Mouse (Mus musculus): ENCODE measurements around the gene Sft2d1. TPM values are rescaled to one million over a fixed set of nuclear protein-coding genes. Genes with fewer than 3 reads are reported as not detected.

Sft2d1 gene
- total and polyA plus RNA-seq, 3 experiments = 88.0 to 101 TPM; not detected in 1

GRCm38 (mm10) chr17:8351088-8351487 lies 40.2 kb downstream of the Sft2d1 start:
- Histone ChIP-seq H3K36me3 (ENCODE audit: control insufficient read depth in 1 of 2, insufficient read depth in 2 of 2, low read length in 2 of 2) (no peaks in the 10 kb centered on the region), H3K9ac (ENCODE audit: control insufficient read depth, low read depth, low read length, poor library complexity, severe bottlenecking) (no peak overlapping the region), H3K9me3 (replicated peaks; ENCODE audit: insufficient read depth, low read length) (no peaks in the 10 kb centered on the region), H3K27me3 (ENCODE audit: control insufficient read depth in 1 of 2, insufficient read depth in 2 of 2, low read length in 2 of 2) (peaks cover 0 to 6% of the 10 kb centered on the region in 2 experiments; a peak in 3 of 4 replicates), H3K79me2 (ENCODE audit: control insufficient read depth, insufficient read depth, low read length, poor library complexity) (no peaks in the 10 kb centered on the region), H3K4me3 (ENCODE audit: control insufficient read depth in 1 of 2, insufficient read depth in 1 of 2, low read depth in 2 of 2, low read length in 2 of 2) (no peak overlapping the region), H3K4me1 (ENCODE audit: control insufficient read depth in 1 of 2, insufficient read depth in 2 of 2, low read length in 2 of 2) (no peaks in the 10 kb centered on the region), H3K27ac (ENCODE audit: control insufficient read depth, low read depth, low read length) (no peak overlapping the region)
- no peak for DNase-seq (ENCODE audit: low read depth, low spot score)
- TF ChIP-seq MAX (IDR thresholded peaks at IDR 0.05; ENCODE audit: low read length) (no peak), MAFK (IDR thresholded peaks at IDR 0.05; ENCODE audit: borderline replicate concordance, low read depth, low read length) (no peak), GABPA (IDR thresholded peaks at IDR 0.05; ENCODE audit: low read depth, low read length) (no peak), TCF12 (IDR thresholded peaks at IDR 0.05; ENCODE audit: low read depth, low read length) (no peak), JUND (IDR thresholded peaks at IDR 0.05; ENCODE audit: low read depth, low read length) (no peak), SMC3 (IDR thresholded peaks at IDR 0.05; ENCODE audit: low read depth, low read length) (no peak), USF2 (IDR thresholded peaks at IDR 0.05; ENCODE audit: borderline replicate concordance in 1 of 2, insufficient read depth in 1 of 2, low read depth in 1 of 2, low read length in 2 of 2) (no peak), ZKSCAN1 (IDR thresholded peaks at IDR 0.05; ENCODE audit: low read depth, low read length) (no peak), CTCF (IDR thresholded peaks at IDR 0.05 in 2 of 3, conservative IDR thresholded peaks at IDR 0.05 in 1 of 3; ENCODE audit: control insufficient read depth in 1 of 3, insufficient read depth in 1 of 3, low read depth in 2 of 3, low read length in 3 of 3, poor library complexity in 1 of 3, severe bottlenecking in 1 of 3) (no peak), ZNF384 (IDR thresholded peaks at IDR 0.05; ENCODE audit: low read depth, low read length) (no peak), HCFC1 (IDR thresholded peaks at IDR 0.05; ENCODE audit: low read depth, low read length) (no peak)

GRCm38 (mm10) chr17:8355692-8356091 lies 44.8 kb downstream of the Sft2d1 start, which contains the start of gene T2:
Gene T2, plus strand, starts transcription at chr17:8355992.
- TF ChIP-seq MYB (IDR thresholded peaks at IDR 0.05; ENCODE audit: low read depth, low read length) (no peak), MEF2A (IDR thresholded peaks at IDR 0.05; ENCODE audit: extremely low read depth, insufficient replicate concordance, low read depth, low read length, poor library complexity, severe bottlenecking) (no peak), NELFE (IDR thresholded peaks at IDR 0.05; ENCODE audit: low read depth, low read length) (no peak), RAD21 (IDR thresholded peaks at IDR 0.05; ENCODE audit: low read depth, low read length) (no peak), ETS1 (IDR thresholded peaks at IDR 0.05; ENCODE audit: low read depth, low read length) (no peak), ZC3H11A (IDR thresholded peaks at IDR 0.05; ENCODE audit: low read depth, low read length) (no peak), BHLHE40 (IDR thresholded peaks at IDR 0.05; ENCODE audit: borderline replicate concordance, low read depth, low read length) (no peak), ZKSCAN1 (IDR thresholded peaks at IDR 0.05; ENCODE audit: low read depth, low read length) (no peak), MAZ (IDR thresholded peaks at IDR 0.05; ENCODE audit: low read depth, low read length) (no peak), KAT2A (conservative IDR thresholded peaks at IDR 0.05; ENCODE audit: low read depth, low read length) (no peak), GATA1 (IDR thresholded peaks at IDR 0.05; ENCODE audit: low read depth, low read length) (no peak), MAFK (IDR thresholded peaks at IDR 0.05; ENCODE audit: borderline replicate concordance, low read depth, low read length) (no peak), POLR2A (IDR thresholded peaks at IDR 0.05; ENCODE audit: control insufficient read depth in 1 of 2, insufficient read depth in 1 of 2, low read depth in 1 of 2, low read length in 2 of 2, poor library complexity in 1 of 2) (no peak), TBP (IDR thresholded peaks at IDR 0.05; ENCODE audit: low read depth, low read length) (no peak), POLR2AphosphoS2 (IDR thresholded peaks at IDR 0.05; ENCODE audit: low read length) (no peak)
- Histone ChIP-seq H3K27me3 (ENCODE audit: control insufficient read depth in 1 of 2, insufficient read depth in 2 of 2, low read length in 2 of 2) (peaks cover 0 to 12% of the 10 kb centered on the region in 2 experiments; a peak in 3 of 4 replicates), H3K4me1 (ENCODE audit: control insufficient read depth in 1 of 2, insufficient read depth in 2 of 2, low read length in 2 of 2) (no peaks in the 10 kb centered on the region), H3K9ac (ENCODE audit: control insufficient read depth, low read depth, low read length, poor library complexity, severe bottlenecking) (no peak within 1 kb of the TSS), H3K36me3 (ENCODE audit: control insufficient read depth in 1 of 2, insufficient read depth in 2 of 2, low read length in 2 of 2) (no peaks in the 10 kb centered on the region), H3K27ac (ENCODE audit: control insufficient read depth, low read depth, low read length) (no peak within 1 kb of the TSS), H3K79me2 (ENCODE audit: control insufficient read depth, insufficient read depth, low read length, poor library complexity) (no peaks in the 10 kb centered on the region), H3K9me3 (replicated peaks; ENCODE audit: insufficient read depth, low read length) (no peaks in the 10 kb centered on the region), H3K4me3 (ENCODE audit: control insufficient read depth in 1 of 2, insufficient read depth in 1 of 2, low read depth in 2 of 2, low read length in 2 of 2) (no peak within 1 kb of the TSS)
- DNase-seq (ENCODE audit: low read depth, low spot score) = no peak

Measured in MEL (cell line).